In the genomic region with DNA sequence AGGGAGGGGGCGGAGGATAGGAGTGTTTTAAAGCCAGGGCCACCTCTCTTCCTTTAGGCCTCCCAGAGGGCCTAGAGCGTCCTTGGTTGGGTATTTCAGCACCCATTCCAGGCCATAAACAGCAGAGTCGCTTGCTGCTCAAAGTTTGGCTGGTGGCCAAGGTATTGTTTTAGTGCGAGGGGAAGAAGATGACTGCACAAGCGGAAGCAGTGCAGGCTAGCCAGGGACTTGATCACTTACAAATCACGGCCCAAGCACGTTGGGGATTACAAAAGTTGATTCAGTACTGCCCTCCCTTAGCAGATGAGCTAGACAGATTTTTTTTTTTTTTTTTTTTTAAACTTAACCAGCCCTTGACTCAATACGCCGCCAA, we compare ENCODE assay signal across 8 mouse cellular contexts. TPM values are rescaled to one million over a fixed set of nuclear protein-coding genes. Genes with fewer than 3 reads are reported as not detected.
A peak's percentile ranks its signal among the peaks of the same experiment; 100 is the strongest.
DNase-seq lines count a peak whose midpoint lies in the region; ATAC-seq and TF ChIP-seq lines count a peak whose summit lies in the region.

No protein-coding gene starts in this region.

- H3K27ac ChIP-seq in kidney, embryonic 14.5 days (ENCODE audit: low read depth, low read length), result peak overlapping the region; percentile 57
- H3K27ac ChIP-seq in forebrain, postnatal 0 days (ENCODE audit: low read depth, low read length), result peak overlapping the region; percentile 79
- H3K27ac ChIP-seq in liver, embryonic 15.5 days (replicated peaks), result peak overlapping the region; percentile 63

- no peak for DNase-seq in kidney, postnatal 14 days
- DNase-seq in adrenal gland, postnatal 25 days, result peak; percentile 72
- no peak for DNase-seq in forebrain, postnatal 0 days
- no peak for DNase-seq in spleen, postnatal 14 days (ENCODE audit: low spot score in 2 of 2)

- no peak for ATAC-seq in kidney, embryonic 14.5 days (ENCODE audit: low FRiP score, low TSS enrichment)
- ATAC-seq in forebrain, postnatal 0 days, result no peak
- ATAC-seq in liver, embryonic 15.5 days (ENCODE audit: insufficient read depth), result no peak
- ATAC-seq in frontal cortex, adult (ENCODE audit: low TSS enrichment), result no peak
- no peak for ATAC-seq in inflammation-experienced regulatory T-cells, adult 6 months

- WGBS in kidney, embryonic 14.5 days, result 3% methylated on average over 9 of the region's 9 CpGs
- 2% methylated on average over 9 of the region's 9 CpGs for WGBS in forebrain, postnatal 0 days
- 9% methylated on average over 9 of the region's 9 CpGs for WGBS in liver, embryonic 15.5 days (ENCODE audit: insufficient replicate concordance)

- no peaks in the 10 kb centered on the region for H3K9me3 ChIP-seq in kidney, embryonic 14.5 days (ENCODE audit: control insufficient read depth, low read length)
- no peaks in the 10 kb centered on the region for H3K9me3 ChIP-seq in forebrain, postnatal 0 days (ENCODE audit: low read length)
- no peaks in the 10 kb centered on the region for H3K9me3 ChIP-seq in liver, embryonic 15.5 days (replicated peaks)

- H3K27me3 ChIP-seq in kidney, embryonic 14.5 days (ENCODE audit: control insufficient read depth, insufficient read depth, low read length), result no peaks in the 10 kb centered on the region
- H3K27me3 ChIP-seq in forebrain, postnatal 0 days (ENCODE audit: insufficient read depth, low read length), result no peaks in the 10 kb centered on the region
- H3K27me3 ChIP-seq in liver, embryonic 15.5 days, result no peaks in the 10 kb centered on the region

- H3K4me1 ChIP-seq in kidney, embryonic 14.5 days (ENCODE audit: control insufficient read depth, insufficient read depth, low read length), result 0 out of 2 replicates have a peak, but pooled peaks cover 6% of the 10 kb centered on the region
- no peaks in the 10 kb centered on the region for H3K4me1 ChIP-seq in forebrain, postnatal 0 days (ENCODE audit: insufficient read depth)
- H3K4me1 ChIP-seq in liver, embryonic 15.5 days (replicated peaks), result peaks cover 30% of the 10 kb centered on the region

- H3K4me3 ChIP-seq in kidney, embryonic 14.5 days (ENCODE audit: low read length), result peak overlapping the region; percentile 38
- H3K4me3 ChIP-seq in forebrain, postnatal 0 days (ENCODE audit: low read depth, low read length), result peak overlapping the region; percentile 39
- peak overlapping the region; percentile 54 for H3K4me3 ChIP-seq in liver, embryonic 15.5 days (replicated peaks)

- no peak for TF ChIP-seq CTCF in forebrain, postnatal 0 days (IDR thresholded peaks at IDR 0.05; ENCODE audit: low read depth)

- H3K4me2 ChIP-seq in kidney, embryonic 14.5 days (replicated peaks; ENCODE audit: low read depth, low read length), result peak overlapping the region; percentile 49
- H3K4me2 ChIP-seq in forebrain, postnatal 0 days (ENCODE audit: low read depth), result peak overlapping the region; percentile 55
- peak overlapping the region; percentile 80 for H3K4me2 ChIP-seq in liver, embryonic 15.5 days

- no peaks in the 10 kb centered on the region for H3K36me3 ChIP-seq in kidney, embryonic 14.5 days (ENCODE audit: control insufficient read depth, insufficient read depth, low read length)
- no peaks in the 10 kb centered on the region for H3K36me3 ChIP-seq in forebrain, postnatal 0 days (ENCODE audit: insufficient read depth)
- H3K36me3 ChIP-seq in liver, embryonic 15.5 days (replicated peaks), result no peaks in the 10 kb centered on the region

- H3K9ac ChIP-seq in kidney, embryonic 14.5 days (ENCODE audit: low read depth, low read length), result peak overlapping the region; percentile 23; the same call in 1 of the 2 replicates
- H3K9ac ChIP-seq in forebrain, postnatal 0 days, result peak overlapping the region; percentile 49
- H3K9ac ChIP-seq in liver, embryonic 15.5 days, result peak overlapping the region; percentile 5

RNA-seq across cellular contexts. Expression of a gene that starts 0.3 kb away (rescaled TPM):
- 121 and 128 TPM in 2 replicates for polyA plus RNA-seq in kidney, embryonic 14.5 days (2014; fragmentation: Nextera tagmentation; extraction: Ambion mirVana)
- total RNA-seq in adrenal gland, postnatal 25 days (2021), result 121 and 130 TPM in 2 replicates
- 46.5 and 48.4 TPM in 2 replicates for total RNA-seq in forebrain, postnatal 0 days (2014; rRNA removed)
- 33.0 and 38.5 TPM in 2 replicates for polyA plus RNA-seq in forebrain, postnatal 0 days (2015; fragmentation: Nextera tagmentation; extraction: Ambion mirVana)
- polyA plus RNA-seq in liver, embryonic 15.5 days (2015; fragmentation: Nextera tagmentation; extraction: Ambion mirVana), result 44.7 and 46.7 TPM in 2 replicates
- 100 to 1,000 TPM in 2 of 3 experiments, 10 to 100 TPM in 1; 90.3 to 147 (median 141) TPM for polyA plus RNA-seq in inflammation-experienced regulatory T-cells, adult 6 months (2017; shearing (Covaris generic))
